Mouse (Mus musculus): ENCODE measurements around the gene Mbd6.

Mbd6 gene

GRCm38 (mm10) chr10:127288800-127289572, at the start of gene Mbd6:
Gene Mbd6 (minus strand): TSS chr10:127289018.
- WGBS = under 1% methylated on average over 62 of the region's 65 CpGs

DNA sequence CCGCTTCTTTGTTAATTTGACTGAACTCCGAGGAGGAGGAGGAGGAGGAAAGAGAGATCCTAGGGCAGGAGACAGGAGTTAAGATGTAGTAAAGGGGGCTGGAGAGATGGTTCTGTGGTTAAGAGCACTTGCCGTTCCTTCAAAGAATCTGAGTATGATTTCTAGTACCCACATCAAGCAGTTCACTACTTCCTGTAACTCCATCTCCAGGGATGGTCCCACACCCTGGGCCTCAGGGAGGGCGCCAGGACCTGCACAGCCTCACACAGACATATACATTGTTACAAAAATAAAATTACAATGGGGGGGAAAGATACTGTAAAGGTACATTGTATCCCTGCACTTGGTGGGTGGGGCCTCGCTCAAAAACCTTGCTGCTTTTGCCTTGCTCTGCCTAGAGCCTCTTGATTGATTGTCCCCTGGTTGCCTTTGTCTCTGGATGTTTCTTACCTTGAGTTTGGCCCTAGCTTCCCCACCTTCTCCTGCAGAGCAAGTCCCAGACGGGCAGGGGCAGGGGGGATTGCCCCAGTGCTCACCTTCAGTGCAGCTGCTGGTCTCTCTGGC, 48.8 kb upstream of the Mbd6 start:
- WGBS = 89% methylated on average over 6 of the region's 6 CpGs

DNA sequence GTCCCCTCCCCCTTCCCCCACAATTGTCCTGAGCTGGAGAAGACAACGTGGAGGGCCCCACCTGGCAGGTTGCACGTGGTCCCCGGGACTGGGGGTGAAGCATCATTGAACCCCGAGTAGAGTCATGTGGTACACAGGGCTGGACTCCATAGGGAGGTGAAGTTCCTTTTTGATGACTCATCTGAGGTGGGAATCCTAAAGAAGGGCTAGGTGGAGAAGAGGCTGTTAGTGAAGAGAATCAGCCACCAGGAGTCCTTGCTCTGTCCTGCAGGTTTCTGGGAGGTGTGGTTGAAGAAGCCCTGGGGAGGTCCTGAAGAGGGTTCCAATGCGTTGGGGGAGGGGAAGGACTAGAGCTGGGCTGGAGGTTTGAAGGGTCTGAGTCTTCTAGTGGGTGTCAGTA, 48.1 kb upstream of the Mbd6 start:
- WGBS = 72% methylated on average over 5 of the region's 5 CpGs

DNA sequence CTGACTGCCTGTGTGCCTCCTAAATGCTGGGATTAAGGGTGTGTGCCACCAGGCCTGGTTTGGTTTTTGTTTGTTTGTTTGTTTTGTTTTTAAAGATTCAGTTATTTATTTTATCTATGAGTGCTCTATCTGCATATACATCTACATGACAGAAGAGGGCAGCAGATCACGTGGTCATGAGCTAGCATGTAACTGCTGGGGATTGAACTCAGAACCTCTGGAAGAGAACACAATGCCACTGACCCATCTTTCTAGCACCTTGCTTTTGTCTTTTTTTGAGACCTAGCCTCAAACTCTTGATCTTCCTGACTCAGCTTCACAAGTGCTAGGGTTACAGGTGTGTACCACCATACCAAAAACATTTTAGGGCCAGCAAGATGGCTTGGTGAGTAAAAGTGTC, 46.5 kb upstream of the Mbd6 start:
- 62% methylated on average over 1 of the region's 1 CpGs for whole genome bisulfite sequencing

GRCm38 (mm10) chr10:127333152-127333551, 44.3 kb upstream of the Mbd6 start:
- WGBS = 67% methylated on average over 5 of the region's 5 CpGs

GRCm38 (mm10) chr10:127332211-127332874, 43.5 kb upstream of the Mbd6 start:
- WGBS = 24% methylated on average over 31 of the region's 31 CpGs

DNA sequence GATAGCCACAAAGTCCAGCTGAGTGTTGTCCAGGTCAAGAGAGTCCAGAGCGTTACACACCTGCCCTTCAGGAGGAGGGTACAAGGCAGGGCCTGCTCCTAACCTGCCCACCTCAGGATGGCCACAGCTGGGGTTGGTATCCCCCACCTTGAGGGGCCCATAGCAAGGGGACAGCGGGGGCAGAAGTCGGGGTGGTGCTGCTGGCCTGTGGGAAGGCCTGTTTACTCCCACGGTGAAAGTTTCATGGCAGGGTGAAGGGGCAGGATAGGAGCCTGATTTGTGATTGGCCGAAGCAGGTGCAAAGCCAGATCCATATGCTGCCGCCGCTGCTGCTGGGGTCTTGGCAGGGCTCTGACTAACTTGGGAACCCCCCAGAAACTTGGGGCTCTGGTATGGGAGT, 41.4 kb upstream of the Mbd6 start:
- WGBS = 90% methylated on average over 7 of the region's 7 CpGs

DNA sequence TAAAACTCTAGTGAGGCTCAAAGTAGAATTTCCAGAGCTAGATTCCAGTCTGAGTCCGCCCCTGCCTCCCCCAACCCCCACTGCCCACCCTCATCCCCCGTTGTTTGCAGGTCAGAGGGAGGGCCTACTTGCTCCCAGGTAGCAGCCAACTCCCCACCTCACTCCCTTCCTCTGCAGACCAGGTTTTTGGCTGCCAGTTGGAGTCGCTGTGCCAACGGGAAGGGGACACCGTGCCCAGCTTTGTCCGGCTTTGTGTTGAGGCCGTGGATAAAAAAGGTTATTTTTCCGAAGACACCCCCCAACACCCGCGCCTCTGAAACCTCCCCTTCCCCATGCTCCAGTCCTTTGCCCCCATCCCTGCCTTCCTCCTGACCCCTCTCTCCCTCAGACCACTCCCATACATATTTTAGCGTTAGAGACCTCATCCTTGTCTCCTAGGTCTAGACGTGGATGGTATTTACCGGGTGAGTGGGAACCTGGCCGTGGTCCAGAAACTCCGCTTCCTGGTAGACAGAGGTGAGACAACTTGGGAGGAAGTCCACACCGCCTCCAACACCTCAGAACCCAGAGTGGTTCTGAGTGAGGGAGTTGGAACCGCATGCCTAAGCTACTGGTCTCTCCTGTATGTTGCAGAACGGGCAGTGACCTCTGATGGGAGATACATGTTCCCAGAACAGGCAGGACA, 38.8 kb upstream of the Mbd6 start:
- WGBS = 42% methylated on average over 18 of the region's 18 CpGs

GRCm38 (mm10) chr10:127326828-127327227, 38.0 kb upstream of the Mbd6 start:
- 11% methylated on average over 29 of the region's 29 CpGs for WGBS

- 5% methylated on average over 54 of the region's 54 CpGs for WGBS
These were observed 37.4 kb upstream of the Mbd6 start for GRCm38 (mm10) chr10:127326017-127326801.

GRCm38 (mm10) chr10:127325454-127326016, 36.7 kb upstream of the Mbd6 start:
- WGBS = 57% methylated on average over 14 of the region's 14 CpGs

- WGBS = 7% methylated on average over 7 of the region's 7 CpGs
These were observed 35.7 kb upstream of the Mbd6 start for GRCm38 (mm10) chr10:127324495-127324894.

GRCm38 (mm10) chr10:127323131-127323855, 34.5 kb upstream of the Mbd6 start:
- 81% methylated on average over 17 of the region's 17 CpGs for WGBS

GRCm38 (mm10) chr10:127322669-127323068, 33.9 kb upstream of the Mbd6 start:
- WGBS = 93% methylated on average over 4 of the region's 4 CpGs

DNA sequence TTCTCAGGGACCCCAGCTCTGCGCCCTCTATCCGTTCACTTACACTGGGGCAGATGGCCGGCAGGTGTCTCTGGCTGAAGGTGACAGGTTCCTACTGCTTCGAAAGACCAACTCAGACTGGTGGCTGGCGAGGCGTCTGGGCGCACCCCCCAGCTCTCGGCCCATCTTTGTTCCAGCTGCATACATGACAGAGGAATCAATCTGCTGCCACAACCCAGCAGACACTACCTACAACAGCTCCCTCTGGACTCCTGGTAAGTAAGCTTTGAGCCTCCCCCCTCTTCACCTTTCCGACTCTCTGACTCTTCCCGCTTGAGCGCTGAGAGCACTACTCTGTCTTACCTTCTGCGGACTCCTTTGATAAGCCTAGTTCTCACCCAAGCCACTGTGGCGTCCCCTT, 33.4 kb upstream of the Mbd6 start:
- 85% methylated on average over 13 of the region's 13 CpGs for whole genome bisulfite sequencing

- 79% methylated on average over 3 of the region's 3 CpGs for WGBS
These were observed 32.8 kb upstream of the Mbd6 start, which contains the start of gene Arhgap9 for GRCm38 (mm10) chr10:127321621-127322020. Gene Arhgap9 (plus strand): TSS chr10:127321964.

GRCm38 (mm10) chr10:127319969-127320368, 31.2 kb upstream of the Mbd6 start:
- 76% methylated on average over 7 of the region's 7 CpGs for WGBS

DNA sequence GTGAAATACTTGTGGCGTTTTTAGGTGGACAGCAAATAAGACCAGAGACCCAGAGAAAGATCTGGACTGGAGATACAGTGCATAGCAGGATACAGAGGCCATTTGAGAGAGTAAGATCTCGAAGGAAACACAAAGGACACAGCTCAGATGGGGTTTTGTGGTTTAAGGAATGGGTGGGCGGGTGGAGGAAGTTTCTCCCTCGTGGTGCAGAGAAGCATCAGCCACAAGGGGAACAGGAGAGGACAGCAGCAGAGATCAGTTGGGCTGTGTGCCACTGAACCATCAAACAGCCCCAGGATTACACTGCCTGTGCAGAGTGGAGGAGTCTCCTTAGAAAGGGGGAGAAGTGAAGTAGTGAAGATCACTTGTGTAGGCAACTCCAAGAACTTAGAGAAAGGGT, 29.2 kb upstream of the Mbd6 start:
- 42% methylated on average over 4 of the region's 4 CpGs for WGBS

GRCm38 (mm10) chr10:127317277-127317676, 28.5 kb upstream of the Mbd6 start:
- 89% methylated on average over 2 of the region's 2 CpGs for WGBS

GRCm38 (mm10) chr10:127314950-127315349, 26.1 kb upstream of the Mbd6 start:
- 85% methylated on average over 1 of the region's 1 CpGs for WGBS
